Mouse (Mus musculus): ENCODE measurements at regions not wholly inside any gene's neighbourhood (a gene's known extent, or its start where the extent isn't known, plus 50 kb on each side); places are given as distances from the start of the nearest gene placed in this dataset.

GRCm38 (mm10) chr13:107944831-107945230 lies 99.4 kb upstream of the Smim15 start:
- DNase-seq (ENCODE audit: extremely low spot score, low spot score): no peak

GRCm38 (mm10) chr13:107942979-107943378 lies 101.3 kb upstream of the Smim15 start:
- no peak for DNase-seq (ENCODE audit: extremely low spot score, low spot score)

GRCm38 (mm10) chr13:107942297-107942962 lies 101.8 kb upstream of the Smim15 start:
- DNase-seq (ENCODE audit: extremely low spot score, low spot score): no peak

GRCm38 (mm10) chr13:107939916-107940646 lies 104.2 kb upstream of the Smim15 start:
- no peak for DNase-seq (ENCODE audit: extremely low spot score, low spot score)

GRCm38 (mm10) chr13:107935611-107936010 lies 108.6 kb upstream of the Smim15 start:
- DNase-seq (ENCODE audit: extremely low spot score, low spot score): no peak

- no peak for DNase-seq (ENCODE audit: extremely low spot score, low spot score)
These were observed 109.6 kb upstream of the Smim15 start for GRCm38 (mm10) chr13:107934691-107935090.

GRCm38 (mm10) chr13:107933598-107934571 lies 110.4 kb upstream of the Smim15 start:
- DNase-seq (ENCODE audit: extremely low spot score, low spot score): no peak

GRCm38 (mm10) chr13:107932423-107933032 lies 111.7 kb upstream of the Smim15 start:
- no peak for DNase-seq (ENCODE audit: extremely low spot score, low spot score)

GRCm38 (mm10) chr13:107931216-107931615 lies 113.0 kb upstream of the Smim15 start:
- no peak for DNase-seq (ENCODE audit: extremely low spot score, low spot score)

GRCm38 (mm10) chr13:107927499-107928215 lies 116.6 kb upstream of the Smim15 start:
- no peak for DNase-seq (ENCODE audit: extremely low spot score, low spot score)

GRCm38 (mm10) chr13:107925470-107925869 lies 118.8 kb upstream of the Smim15 start:
- no peak for DNase-seq (ENCODE audit: extremely low spot score, low spot score)

- no peak for DNase-seq (ENCODE audit: extremely low spot score, low spot score)
These were observed 120.8 kb upstream of the Smim15 start for GRCm38 (mm10) chr13:107923129-107924114.

GRCm38 (mm10) chr13:107919403-107919802 lies 124.8 kb upstream of the Smim15 start:
- no peak for DNase-seq (ENCODE audit: extremely low spot score, low spot score)

- no peak for DNase-seq (ENCODE audit: extremely low spot score, low spot score)
These were observed 125.8 kb upstream of the Smim15 start for GRCm38 (mm10) chr13:107918478-107918877.

GRCm38 (mm10) chr13:107918065-107918464 lies 126.2 kb upstream of the Smim15 start:
- no peak for DNase-seq (ENCODE audit: extremely low spot score, low spot score)

- no peak for DNase-seq (ENCODE audit: extremely low spot score, low spot score)
These were observed 126.7 kb upstream of the Smim15 start for GRCm38 (mm10) chr13:107917564-107917963.

GRCm38 (mm10) chr13:107910125-107910524 lies 134.1 kb upstream of the Smim15 start:
- DNase-seq (ENCODE audit: extremely low spot score, low spot score): no peak

GRCm38 (mm10) chr13:107909343-107910067 lies 134.7 kb upstream of the Smim15 start:
- DNase-seq (ENCODE audit: extremely low spot score, low spot score): no peak

GRCm38 (mm10) chr13:107907966-107908365 lies 136.3 kb upstream of the Smim15 start:
- no peak for DNase-seq (ENCODE audit: extremely low spot score, low spot score)

All from neural tube, embryonic 10.5 days (tissue).